Mouse (Mus musculus) megakaryocyte, embryonic 14.5 days (primary cell): ENCODE data around the gene Glyat.

Source experiments
- FLI1 ChIP-seq: IDR thresholded peaks from 2 replicates; pipeline ENCODE4 v1.6.1; 2012; ENCODE audit warnings: low read length, inconsistent platforms, mixed read lengths
- GATA1 ChIP-seq: IDR thresholded peaks from 3 replicates; pipeline ENCODE4 v1.6.1; 2012; ENCODE audit warnings: mixed read lengths, low read length, inconsistent platforms, borderline replicate concordance

GRCm38 (mm10) chr19:12600684-12601480, 32.2 kb upstream of the Glyat start:
- no peak for TF ChIP-seq GATA1
- no peak for TF ChIP-seq FLI1
